Mouse (Mus musculus) thymus, adult 2 months (tissue): ENCODE data around the gene Piezo1.

Source experiments
- CTCF ChIP-seq: fragments of 200-500 bp; IDR thresholded peaks from 2 replicates; pipeline ENCODE4 v1.5.1; 2012; ENCODE audit warnings: mild to moderate bottlenecking, control low read depth, low read length, moderate library complexity, borderline replicate concordance; ENCODE audit not compliant: control insufficient read depth, poor library complexity, insufficient read depth; ENCODE audit errors: extremely low read depth
- POLR2A ChIP-seq: fragments of 200-500 bp; IDR thresholded peaks from 2 replicates; pipeline ENCODE4 v1.6.1; 2012; ENCODE audit warnings: mild to moderate bottlenecking, low read length, control low read depth, moderate library complexity; ENCODE audit not compliant: control insufficient read depth, poor library complexity, insufficient read depth; ENCODE audit errors: extremely low read depth

GRCm38 (mm10) chr8:122571750-122572267 lies 20.7 kb upstream of the Piezo1 start:
- TF ChIP-seq POLR2A (no peak), CTCF (no peak)
